Mouse (Mus musculus) right cerebral cortex, postnatal 10 days (tissue): ENCODE measurements around the gene Ric1.
"Not testable (repeated sequence)": the region's sequence is repeated elsewhere in the genome, so short reads cannot be mapped to it uniquely, and the experiment has no call there.

Experiments used
- DNase-seq, 2 experiments: peaks; one replicate each; pipeline ENCODE4 v3.0.0; 2021; ENCODE audit warnings: low spot score in 2 of 2

Ric1 gene

DNA sequence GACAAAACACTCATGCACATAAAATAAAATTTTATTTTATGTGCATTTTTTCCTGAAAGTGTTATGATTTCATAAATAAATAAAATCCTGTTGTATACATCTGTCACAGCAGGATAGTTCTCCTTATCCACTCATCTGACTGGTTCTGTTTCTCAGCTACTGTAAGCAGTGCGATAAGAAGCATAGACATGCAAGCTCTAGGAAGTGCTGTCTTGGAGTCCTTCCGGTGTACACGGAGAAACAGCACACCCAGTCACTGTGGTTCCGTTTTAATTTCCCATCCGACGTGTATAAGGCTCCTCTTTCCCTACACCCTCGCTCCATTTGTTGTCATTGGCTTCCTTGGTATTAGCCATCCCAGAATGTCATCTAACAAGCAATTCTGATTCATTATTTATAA, 24.2 kb upstream of the Ric1 start:
- no peak for DNase-seq

DNA sequence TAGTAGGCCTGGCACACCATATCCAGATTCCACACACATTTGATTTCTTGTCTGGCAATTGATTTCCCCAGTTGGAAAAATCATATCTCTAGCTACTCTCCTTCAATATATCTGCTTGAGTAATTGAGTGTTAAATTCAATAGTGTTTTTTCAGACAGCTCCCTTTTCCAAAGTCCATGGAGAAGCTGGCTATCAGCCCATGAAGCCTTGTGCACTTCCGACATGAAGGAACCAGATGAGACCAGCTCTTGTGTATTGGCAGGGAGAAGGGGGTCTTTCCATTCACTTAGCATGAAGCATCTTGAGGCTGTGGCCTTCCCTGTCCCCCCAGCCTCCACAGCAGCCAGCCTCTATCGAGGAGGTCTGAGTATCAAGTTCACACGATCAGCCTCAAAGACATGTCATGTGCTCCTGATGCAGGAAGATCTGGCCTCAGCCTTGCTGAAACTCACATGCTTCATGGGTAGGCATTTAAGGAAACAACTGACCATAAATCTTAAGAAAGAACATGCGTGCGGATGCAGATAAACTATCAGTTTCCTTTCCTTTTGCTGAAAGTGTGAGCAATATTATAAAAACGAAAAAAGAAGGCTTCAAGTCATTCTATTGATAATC, 23.1 kb upstream of the Ric1 start:
- DNase-seq: no peak

DNA sequence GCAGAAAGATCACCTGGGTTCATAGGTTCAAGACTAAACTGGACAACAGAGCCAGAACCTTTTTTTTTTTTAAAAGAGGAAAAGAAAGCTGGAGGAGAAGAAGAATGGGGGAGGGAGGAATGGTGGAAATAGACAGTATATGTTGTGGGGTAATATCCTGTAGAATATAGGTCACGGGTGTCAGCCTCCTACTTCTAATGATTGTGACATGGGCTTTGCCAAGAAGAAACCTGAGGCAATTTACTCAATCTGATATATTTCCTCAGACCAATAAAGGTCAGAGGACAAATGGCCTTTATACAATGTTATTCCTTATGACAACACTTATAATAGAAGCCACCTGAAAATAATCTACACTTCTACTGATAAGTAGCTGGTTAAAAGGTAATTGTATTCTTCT, 21.7 kb upstream of the Ric1 start:
- no peak for DNase-seq

DNA sequence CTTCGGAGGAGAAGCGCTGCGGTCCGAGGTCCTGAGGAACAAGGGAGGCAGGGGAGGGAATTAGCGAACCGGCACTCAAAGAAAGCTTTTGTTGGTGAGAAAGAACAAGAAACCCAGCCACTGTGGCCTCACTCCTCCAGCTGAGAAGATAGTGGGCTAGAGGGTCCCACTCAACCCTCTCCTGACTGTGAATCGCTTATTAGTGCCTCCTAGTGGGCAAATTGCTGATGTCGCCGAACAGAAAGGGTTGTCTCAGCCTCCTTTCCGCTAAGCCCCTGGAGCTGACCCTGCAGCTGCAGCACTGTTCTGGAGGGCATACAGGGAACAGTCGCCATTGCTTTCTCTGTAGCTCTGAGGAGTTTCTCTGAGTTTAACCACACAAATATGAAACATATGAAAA, 21.0 kb upstream of the Ric1 start:
- no peak for DNase-seq

DNA sequence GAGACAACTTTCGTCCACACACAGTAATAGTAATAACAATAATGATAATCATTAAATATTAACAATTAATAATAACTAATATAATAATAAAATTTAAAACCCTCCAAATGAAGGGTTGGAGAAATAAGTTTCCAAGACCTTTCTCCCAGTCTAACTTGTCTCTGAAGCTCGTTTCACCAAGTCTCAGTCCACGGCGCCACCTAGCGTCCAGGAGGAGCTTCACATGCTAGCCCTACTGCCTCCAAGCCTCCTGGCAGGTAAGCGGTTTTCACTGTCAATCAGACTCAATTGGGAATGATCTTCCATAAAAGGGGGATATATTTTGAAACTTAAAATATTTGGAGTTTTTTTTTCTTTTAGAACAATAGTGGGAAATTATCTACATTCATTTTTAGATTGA, 20.6 kb upstream of the Ric1 start:
- DNase-seq: peak; percentile 82 to 88

DNA sequence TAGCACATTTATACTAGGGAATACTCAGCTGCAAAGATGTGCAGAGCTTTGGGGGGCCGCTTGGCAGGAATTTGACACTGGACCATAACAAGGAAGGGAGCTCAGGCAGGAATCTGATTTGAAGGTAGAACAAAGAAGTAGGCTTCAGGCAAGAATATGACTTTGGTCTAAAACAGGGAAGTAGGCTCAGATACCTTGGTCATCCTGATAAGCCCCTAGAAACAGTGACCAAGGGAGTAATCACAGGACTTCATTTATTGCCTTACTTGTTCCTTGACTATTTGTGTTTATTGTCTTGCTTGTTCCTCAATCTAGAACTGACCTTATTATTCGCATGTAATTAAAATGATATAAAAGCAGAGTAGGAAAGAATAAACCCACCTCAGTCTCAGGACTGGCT, 18.0 kb upstream of the Ric1 start:
- no peak for DNase-seq

DNA sequence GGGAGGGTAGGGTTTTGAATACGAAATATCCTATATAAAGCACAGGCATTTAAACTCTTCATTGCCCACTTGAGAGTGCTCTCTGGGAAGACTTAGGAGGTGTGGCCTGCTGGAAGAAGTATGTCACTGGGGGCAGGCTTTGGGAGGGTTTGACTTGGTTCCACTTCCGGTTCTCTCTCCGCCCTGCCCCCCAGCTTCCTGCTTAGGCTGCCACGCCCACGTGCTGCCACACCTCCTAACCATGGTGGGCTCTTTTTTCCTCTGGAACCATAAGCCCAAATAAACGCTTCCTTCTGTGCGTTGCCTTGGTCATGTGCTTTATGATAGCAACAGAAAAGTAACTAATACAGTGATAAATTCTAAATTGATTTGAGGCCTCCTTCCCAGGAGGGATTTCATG, 16.5 kb upstream of the Ric1 start:
- DNase-seq: no peak

DNA sequence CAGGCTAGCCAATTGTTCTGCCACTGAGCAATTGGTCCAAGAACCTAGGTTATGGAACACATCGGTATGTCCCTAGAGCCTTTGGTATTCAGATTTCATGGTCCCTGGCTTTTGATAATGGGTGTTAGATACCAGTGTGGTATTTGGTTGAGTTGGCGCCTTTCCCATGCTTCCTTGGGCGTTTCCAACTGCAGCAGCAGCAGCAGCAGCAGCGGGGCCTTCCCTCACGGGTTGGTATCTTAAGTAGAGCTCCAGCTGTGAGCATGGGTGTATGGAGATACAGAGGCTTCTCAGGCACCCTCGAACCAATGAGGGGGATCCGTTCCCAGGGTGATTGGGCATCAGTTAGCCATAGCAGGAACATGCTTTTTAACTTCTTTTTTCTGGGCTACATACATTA, 13.9 kb upstream of the Ric1 start:
- DNase-seq: no peak

DNA sequence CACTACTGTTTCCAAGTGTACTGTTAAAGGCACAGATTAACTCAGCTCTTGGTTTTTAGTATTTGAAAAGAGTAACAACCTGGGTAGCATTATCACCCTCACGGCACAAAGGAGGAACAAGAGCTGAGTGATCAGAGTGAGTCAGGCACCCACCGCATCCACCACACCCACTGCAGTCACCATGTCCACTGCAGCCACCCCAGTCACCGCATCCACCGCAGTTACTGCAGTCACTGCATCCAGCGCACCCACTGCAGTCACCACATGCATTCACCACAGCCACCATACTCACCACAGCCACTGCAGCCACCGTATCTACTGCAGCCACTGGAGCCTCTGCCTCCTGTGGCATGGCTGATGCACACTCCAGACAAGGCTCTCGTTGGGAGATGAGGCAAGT, 12.2 kb upstream of the Ric1 start:
- no peak for DNase-seq

DNA sequence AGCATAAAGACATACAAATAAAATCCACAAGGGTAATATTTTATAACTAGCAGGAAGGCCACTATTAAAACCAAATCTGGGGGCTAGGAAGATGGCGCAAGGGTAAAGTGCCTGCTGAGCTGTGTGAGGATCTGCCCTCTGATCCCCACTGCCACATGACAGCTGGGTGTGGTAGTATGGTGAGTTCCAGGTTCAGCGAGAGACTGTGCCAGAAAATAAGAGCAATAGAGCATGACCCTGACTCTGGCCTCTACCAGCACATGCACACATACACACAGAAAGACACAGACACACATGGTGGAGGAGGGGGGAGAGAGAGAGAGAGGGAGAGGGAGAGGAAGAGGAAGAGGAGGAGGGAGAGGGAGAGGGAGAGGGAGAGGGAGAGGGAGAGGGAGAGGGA, 10.3 kb upstream of the Ric1 start:
- no peak for DNase-seq

DNA sequence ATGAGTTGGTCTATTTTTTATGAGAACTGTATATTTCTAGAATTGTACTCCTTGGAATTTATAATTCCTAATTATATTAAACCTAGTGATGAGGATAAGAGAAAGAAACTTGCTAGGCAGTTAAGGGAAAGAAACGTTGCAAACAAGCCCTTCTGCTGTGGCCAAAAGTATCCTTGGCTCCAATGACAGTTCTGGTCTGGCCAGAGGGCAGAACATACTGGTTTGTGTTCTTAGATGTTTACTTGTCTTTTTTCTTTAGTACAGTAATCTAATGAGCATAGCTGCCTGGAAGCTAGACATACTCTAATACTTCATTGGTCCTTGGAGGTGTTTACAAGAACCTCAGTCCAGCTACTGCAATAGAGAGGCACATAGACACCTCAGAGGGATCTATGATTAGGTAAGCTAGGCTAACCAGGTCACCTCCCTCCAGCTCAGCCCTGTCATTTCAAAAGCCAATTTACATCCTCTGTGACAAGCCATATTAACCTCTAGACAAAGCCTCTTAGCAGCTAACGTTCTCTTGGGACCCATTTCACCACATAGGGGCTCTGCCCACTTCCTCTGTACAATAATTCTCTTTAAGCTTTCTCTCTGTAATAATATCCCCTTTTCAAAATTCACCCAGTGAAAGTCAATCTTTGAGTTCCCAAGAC, 8.8 kb upstream of the Ric1 start:
- DNase-seq: no peak

DNA sequence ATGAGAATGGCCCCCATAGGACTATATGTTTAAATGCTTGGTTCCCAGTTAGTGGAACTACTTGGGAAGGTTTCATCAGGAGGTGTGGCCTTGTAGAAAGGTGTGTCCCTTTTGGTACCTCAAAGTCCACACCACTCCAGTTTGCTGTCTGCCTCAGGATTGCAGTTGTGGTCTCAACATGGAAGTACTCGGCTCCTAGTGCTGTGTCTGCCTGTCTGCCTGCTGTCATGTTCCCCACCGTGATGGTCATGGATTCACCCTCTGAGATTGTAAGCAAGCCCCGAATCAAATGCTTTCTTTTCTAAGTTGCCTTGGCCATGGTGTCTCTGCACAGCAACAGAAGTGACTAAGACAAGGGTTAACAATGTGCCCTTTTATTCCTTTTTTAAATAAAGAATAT, 8.0 kb upstream of the Ric1 start:
- DNase-seq: no peak

DNA sequence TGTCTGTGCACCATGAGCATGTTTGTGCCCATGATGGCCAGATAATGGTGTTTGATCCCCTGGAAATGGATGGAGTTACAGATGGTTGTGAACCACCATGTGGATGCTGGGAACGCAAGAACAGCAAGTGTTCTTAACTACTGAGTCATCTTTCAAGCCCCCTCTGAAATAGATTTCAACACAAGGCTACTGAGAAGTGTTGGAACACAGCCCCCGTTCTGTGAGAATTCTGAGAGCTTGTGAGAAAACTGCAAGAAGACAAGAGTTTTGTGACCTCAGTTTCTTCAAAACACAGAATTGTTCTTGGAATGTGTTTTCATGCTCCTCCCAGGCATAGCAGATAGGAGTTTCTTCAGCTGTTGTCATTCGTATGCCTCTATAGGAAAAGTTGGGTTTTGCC, 6.7 kb upstream of the Ric1 start:
- DNase-seq: no peak

DNA sequence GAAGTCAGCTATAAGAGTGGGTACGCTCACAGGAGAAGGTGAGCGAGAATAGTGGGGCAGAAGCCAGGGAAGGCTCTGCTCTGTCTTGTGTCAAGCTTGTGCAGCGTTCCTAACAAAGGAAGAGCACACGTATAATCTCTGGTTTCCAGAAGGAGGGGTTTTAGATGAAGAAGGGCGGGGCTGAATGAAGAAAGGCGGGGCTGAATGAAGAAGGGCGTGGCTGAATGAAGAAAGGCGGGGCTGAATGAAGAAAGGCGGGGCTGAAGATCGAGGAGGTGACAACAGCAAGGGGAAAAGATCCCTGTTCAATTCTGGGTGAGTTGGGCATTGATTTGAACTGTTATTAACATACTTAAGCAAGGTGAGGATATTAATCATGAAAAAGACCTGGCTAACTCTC, 6.1 kb upstream of the Ric1 start:
- no peak for DNase-seq

DNA sequence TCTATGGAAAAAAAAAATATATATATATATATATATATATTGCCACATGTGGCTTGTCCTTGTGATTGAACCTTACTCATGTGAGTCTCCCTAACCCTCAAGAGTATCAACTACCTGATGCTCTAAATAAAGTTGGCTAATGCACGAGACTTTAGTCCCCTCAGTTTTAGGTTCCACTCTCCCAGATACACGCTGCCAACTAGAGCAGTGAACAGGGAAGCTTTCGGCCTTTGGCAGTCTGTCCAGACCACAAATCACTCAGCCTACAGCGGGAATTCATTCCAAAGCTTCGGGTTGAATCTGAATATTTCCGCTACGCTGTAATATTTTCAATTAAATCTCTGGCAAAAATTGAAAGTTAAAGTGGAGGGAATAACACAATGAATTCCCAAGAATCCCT, 3.7 kb upstream of the Ric1 start:
- DNase-seq: no peak

DNA sequence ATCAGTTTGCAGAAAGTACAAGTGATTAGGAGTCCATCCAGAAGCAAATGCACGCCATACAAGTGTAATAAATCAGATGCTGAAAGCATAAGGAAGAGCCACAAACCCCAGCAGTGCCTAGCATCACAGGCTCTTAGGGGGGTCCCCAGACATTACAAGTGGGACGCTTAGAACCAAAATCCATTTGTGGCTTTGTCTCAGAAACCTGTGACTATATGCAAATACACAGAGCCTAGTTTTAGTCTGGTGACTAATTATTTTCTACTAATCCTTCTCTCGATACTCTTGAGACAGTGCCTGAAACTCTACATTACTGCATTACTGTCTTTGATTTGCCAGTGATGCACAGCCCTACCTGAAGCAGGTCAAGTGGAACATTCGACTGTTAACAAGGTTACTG, 3.2 kb upstream of the Ric1 start:
- no peak for DNase-seq

DNA sequence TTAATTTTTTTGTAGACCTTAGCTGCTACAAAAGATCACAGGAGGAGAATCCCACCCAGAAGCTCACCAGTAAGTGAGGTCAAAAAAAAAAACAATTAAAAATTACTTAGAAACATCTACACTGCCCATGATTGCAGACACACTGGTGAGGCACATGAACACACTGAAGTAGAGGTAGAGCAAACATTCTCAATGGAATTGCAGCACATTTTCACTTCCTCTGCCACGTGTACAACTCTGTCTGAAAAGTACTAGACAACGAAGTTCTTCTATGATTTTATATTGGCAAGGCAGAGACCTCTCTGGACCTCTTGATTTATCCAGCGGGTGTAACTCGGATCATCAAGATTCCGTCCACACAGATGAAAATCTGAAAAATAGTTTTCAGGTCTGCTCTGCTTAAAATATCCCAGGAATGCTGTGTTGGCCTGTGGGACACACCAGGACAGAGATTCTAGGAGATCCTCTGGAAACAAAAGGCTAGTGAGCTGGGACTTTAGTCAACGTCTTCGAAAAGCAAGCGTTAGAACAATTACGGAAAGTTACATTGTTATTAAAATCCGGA, 1.0 kb upstream of the Ric1 start:
- DNase-seq: no peak

DNA sequence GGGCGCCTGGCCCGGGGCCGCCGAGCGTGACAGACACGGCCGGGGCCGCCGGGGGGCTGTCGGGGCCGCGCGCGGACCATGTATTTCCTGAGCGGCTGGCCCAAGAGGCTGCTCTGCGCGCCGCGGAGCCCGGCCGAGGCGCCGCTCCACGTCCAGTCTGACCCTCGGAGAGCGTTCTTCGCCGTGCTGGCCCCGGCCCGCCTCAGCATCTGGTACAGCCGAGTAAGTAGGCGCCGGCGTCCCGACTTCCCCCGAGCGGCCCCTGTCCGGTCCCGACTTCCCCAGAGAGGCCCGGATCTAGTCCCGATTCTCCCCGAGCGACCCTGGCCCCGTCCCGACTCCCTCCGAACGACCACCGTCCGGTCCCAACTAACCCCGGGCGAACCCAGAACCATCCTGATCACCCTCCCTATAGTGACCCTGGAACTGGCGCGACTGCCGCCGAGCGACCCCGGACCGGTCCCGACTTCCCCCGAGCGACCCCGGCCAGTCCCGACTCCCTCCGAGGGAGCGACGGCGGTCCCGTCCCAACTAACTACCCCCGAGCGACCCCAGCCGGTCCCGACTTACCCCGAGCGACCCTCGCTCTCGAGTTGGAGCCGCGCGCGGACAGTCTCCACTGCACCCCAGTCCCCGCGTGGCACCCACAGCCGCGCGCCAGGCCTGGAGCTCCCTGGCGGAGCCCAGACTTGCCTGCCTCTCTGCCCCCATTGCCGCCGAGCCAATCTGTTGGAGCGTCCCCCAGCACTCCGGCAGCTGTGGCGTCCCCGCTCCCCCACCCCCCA, 555 bp downstream of the Ric1 start:
- peak; percentile 48 to 63 for DNase-seq

DNA sequence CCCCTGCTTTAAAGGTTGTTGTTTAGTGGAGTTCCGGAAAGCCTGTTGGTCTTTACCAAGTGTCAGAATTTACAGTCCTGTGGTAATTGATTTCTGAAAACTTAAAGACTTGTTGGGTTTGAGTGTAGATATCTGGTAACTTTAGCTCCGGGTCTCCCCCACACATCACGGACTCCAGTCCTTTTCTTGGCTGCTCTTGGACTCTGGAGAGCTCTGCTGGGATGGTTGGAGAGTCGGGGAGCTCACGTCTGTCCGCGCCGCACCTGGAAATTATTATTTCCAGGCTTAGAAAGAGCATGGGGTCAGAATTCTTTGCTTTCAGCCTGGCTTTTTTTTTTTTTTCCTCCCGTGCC, 1.1 kb downstream of the Ric1 start:
- no peak for DNase-seq

DNA sequence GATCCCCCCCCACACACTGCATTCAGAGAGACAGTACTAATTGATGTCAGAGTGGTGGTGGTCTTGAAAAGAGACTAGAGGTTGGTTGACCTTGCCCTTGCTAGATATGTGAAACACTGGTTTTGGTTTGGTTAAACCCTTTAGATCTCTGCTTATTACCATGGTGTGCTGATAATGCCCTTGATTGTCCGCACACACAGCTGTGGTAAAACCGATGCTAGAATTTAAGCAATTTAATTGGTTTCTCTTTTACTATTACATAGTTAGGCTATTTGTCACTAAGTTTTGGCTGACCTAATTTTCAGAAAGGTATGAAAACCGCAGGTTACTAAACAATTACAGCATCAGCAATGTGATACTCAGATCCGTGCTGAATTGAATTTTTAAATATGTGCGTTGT, 1.6 kb downstream of the Ric1 start:
- no peak for DNase-seq

DNA sequence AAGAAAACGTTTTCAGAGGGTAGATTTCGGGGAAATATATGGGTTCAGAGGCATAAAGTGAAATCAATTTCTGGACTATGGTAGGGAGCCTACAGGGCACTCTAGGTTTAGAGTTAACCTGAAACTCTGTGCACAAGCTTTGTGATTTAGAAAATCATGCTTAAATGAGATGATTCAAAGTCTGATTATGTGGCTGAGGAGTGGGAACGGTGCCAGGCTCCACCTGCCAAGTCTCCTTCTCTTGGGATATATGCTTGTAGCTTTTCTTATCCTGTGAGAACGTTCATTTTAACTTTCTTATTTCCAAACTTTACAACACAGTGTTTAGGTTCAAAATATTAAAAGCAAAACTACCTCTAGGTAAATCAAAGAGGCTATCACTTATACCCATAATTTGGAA, 2.5 kb downstream of the Ric1 start:
- no peak for DNase-seq

DNA sequence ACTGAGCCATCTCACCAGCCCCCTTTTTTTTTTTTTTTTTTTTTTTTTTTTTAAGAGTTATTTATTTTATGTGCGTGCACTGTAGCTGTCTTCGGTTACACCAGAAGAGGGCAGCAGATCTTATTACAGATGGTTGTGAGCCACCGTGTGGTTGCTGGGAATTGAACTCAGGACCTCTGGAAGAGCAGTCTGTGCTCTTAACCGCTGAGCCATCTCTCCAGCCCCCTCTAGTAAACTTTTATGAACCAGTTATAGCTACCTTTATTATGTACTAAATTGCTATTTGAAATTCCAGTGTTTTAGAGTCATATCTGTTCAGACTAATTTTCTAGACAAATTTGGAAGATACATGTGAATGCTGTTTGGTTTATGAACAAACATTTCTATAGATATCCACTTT, 3.5 kb downstream of the Ric1 start:
- not testable (repeated sequence) for DNase-seq

DNA sequence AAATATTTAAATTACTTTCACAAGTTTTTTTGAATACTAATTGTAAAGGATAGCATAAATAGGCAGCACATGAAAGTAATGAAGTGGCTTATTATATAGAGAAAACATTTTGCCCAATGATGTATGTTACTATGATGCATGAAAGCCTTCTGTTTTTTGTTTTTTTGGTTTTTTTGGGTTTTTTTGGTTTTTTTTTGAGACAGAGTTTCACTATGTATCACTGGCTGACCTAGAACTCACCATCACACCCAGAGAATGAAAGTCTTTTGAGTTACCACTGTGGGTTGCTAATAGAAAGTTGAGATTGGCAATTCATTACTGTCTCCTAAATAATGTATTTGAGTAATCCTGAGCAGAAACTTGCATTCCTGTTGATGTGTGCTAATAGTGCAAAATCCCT, 4.8 kb downstream of the Ric1 start:
- DNase-seq: no peak
